Mouse (Mus musculus): ENCODE measurements around the gene Rassf8.

Gene Rassf8

GRCm38 (mm10) chr6:145779383-145779782 lies 32.8 kb downstream of the Rassf8 start:
- DNase-seq (ENCODE audit: low spot score) = no peak

GRCm38 (mm10) chr6:145780180-145780802 lies 33.7 kb downstream of the Rassf8 start:
- no peak for DNase-seq (ENCODE audit: low spot score)

- no peak for DNase-seq (ENCODE audit: low spot score)
Observed at GRCm38 (mm10) chr6:145781256-145781655, 34.7 kb downstream of the Rassf8 start.

- no peak for DNase-seq (ENCODE audit: low spot score)
Observed at GRCm38 (mm10) chr6:145781966-145782365, 35.4 kb downstream of the Rassf8 start.

GRCm38 (mm10) chr6:145787311-145787710 lies 40.8 kb downstream of the Rassf8 start:
- DNase-seq (ENCODE audit: low spot score) = no peak

- DNase-seq (ENCODE audit: low spot score) = no peak
Observed at GRCm38 (mm10) chr6:145789738-145790137, 43.2 kb downstream of the Rassf8 start.

- DNase-seq (ENCODE audit: low spot score) = no peak
Observed at GRCm38 (mm10) chr6:145792373-145792772, 45.8 kb downstream of the Rassf8 start.

GRCm38 (mm10) chr6:145793109-145793593 lies 46.6 kb downstream of the Rassf8 start:
- peak; percentile 10 for DNase-seq (ENCODE audit: low spot score)

- peak; percentile 12 for DNase-seq (ENCODE audit: low spot score)
Observed at GRCm38 (mm10) chr6:145794671-145795070, 48.1 kb downstream of the Rassf8 start.

- no peak for DNase-seq (ENCODE audit: low spot score)
Observed at GRCm38 (mm10) chr6:145796191-145797023, 49.9 kb downstream of the Rassf8 start.

GRCm38 (mm10) chr6:145797692-145798091 lies 51.1 kb downstream of the Rassf8 start:
- DNase-seq (ENCODE audit: low spot score) = no peak

- DNase-seq (ENCODE audit: low spot score) = no peak
Observed at GRCm38 (mm10) chr6:145801796-145802488, 55.4 kb downstream of the Rassf8 start.

GRCm38 (mm10) chr6:145802881-145803280 lies 56.3 kb downstream of the Rassf8 start:
- no peak for DNase-seq (ENCODE audit: low spot score)

- DNase-seq (ENCODE audit: low spot score) = no peak
Observed at GRCm38 (mm10) chr6:145804276-145804675, 57.7 kb downstream of the Rassf8 start.

- DNase-seq (ENCODE audit: low spot score) = no peak
Observed at GRCm38 (mm10) chr6:145806784-145807183, 60.2 kb downstream of the Rassf8 start.

- no peak for DNase-seq (ENCODE audit: low spot score)
Observed at GRCm38 (mm10) chr6:145807929-145808328, 61.4 kb downstream of the Rassf8 start.

- no peak for DNase-seq (ENCODE audit: low spot score)
Observed at GRCm38 (mm10) chr6:145809566-145809965, 63.0 kb downstream of the Rassf8 start.

- DNase-seq (ENCODE audit: low spot score) = no peak
Observed at GRCm38 (mm10) chr6:145810015-145810414, 63.5 kb downstream of the Rassf8 start.

- no peak for DNase-seq (ENCODE audit: low spot score)
Observed at GRCm38 (mm10) chr6:145811174-145811573, 64.6 kb downstream of the Rassf8 start.

GRCm38 (mm10) chr6:145815200-145815599 lies 68.7 kb downstream of the Rassf8 start:
- no peak for DNase-seq (ENCODE audit: low spot score)

GRCm38 (mm10) chr6:145819151-145819550 lies 72.6 kb downstream of the Rassf8 start:
- DNase-seq (ENCODE audit: low spot score) = no peak

- no peak for DNase-seq (ENCODE audit: low spot score)
Observed at GRCm38 (mm10) chr6:145822218-145822617, 75.7 kb downstream of the Rassf8 start.

- no peak for DNase-seq (ENCODE audit: low spot score)
Observed at GRCm38 (mm10) chr6:145823103-145823502, 76.6 kb downstream of the Rassf8 start.

Measured in c-Kit-positive CD71-positive TER-119-positive erythroid progenitor cells, embryonic 14.5 days (primary cell).